Mouse (Mus musculus) adrenal gland, postnatal 4 days (tissue): ENCODE results near the gene Npm3. TPM values are rescaled to one million over a fixed set of nuclear protein-coding genes. Genes with fewer than 3 reads are reported as not detected.

Experiments used
- DNase-seq, 2 experiments: peaks; one replicate each; pipeline ENCODE4 v3.0.0; 2021 to 2022; ENCODE audit warnings: low spot score in 2 of 2, mixed read lengths in 2 of 2
- total RNA-seq, 2 experiments: library from RNA; stranded (reverse); gene quantifications; 2 replicates each; pipeline ENCODE4 v1.2.3; 2021

The Npm3 gene
- total RNA-seq, 2 experiments from 2014 or later = 38.4 to 42.9 TPM

DNA sequence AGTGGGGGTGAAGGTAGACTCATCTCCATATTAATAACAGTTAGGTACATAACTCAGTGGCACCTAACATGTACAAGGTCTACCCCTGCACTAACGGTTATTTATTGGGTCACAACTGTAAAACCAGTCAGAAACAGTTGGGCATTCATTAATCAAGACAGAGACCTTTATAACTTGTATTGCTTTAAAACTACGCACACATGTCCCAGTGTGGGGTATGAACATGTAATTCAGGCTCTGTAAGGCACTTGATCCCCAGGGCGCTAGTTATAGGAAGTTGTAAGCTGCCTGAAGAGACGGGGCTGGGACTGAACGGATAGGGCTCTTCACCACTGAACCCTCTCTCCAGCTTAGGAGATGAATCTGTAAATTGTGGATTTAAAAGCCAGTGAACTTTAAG is 9.3 kb upstream of the Npm3 start:
- no peak for DNase-seq

GRCm38 (mm10) chr19:45753551-45753950 is 4.2 kb upstream of the Npm3 start:
- no peak for DNase-seq

GRCm38 (mm10) chr19:45751881-45752280 is 2.5 kb upstream of the Npm3 start:
- no peak for DNase-seq

DNA sequence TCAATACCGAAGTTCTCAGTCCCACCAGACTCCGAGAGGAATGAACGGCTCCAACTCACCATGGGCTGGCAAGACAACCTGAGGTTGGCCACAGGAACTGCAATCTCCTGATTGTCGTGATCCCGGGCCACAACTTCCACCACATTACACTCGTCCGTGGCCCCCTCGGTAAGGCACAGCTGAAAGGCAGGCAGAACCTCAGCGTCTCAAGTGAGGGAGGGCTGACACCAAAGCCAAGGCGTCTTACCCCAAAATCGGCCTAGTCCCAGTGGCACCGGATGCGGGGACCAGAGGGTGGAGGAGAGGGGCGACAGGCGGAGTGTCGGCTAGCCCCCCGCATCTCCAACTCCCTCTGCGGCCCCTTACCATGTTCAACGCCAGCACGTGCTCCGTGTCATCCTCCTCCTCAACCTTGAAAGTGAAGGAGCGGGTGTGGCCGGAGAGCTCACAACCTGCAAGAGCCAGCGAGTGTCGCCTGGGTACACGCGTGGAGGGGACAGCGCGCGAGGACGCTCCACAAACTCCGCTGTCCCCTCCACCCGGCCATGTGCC is 624 bp downstream of the Npm3 start:
- DNase-seq = no peak

DNA sequence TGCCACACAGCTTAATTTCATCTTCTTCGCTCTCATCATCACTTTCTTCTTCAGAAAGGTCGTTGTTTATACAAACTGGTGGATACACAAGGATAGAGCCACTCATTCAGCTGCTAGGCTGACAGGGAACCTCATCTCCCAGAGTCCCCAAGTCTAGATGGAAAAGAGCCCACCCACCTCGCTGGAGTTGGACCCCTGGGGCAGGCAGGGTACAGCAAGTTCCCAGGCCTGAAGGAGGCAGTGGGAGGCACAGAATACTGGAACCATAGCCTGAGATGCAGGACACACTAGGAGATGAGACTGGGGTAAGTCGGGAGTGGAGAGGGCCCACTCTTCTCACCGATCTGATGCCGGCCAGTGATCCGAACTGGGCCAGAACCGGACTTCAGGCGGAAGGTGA is 1.2 kb downstream of the Npm3 start:
- no peak for DNase-seq

GRCm38 (mm10) chr19:45747028-45747867 is 2.1 kb downstream of the Npm3 start:
- peak; percentile 64 to 75 for DNase-seq

DNA sequence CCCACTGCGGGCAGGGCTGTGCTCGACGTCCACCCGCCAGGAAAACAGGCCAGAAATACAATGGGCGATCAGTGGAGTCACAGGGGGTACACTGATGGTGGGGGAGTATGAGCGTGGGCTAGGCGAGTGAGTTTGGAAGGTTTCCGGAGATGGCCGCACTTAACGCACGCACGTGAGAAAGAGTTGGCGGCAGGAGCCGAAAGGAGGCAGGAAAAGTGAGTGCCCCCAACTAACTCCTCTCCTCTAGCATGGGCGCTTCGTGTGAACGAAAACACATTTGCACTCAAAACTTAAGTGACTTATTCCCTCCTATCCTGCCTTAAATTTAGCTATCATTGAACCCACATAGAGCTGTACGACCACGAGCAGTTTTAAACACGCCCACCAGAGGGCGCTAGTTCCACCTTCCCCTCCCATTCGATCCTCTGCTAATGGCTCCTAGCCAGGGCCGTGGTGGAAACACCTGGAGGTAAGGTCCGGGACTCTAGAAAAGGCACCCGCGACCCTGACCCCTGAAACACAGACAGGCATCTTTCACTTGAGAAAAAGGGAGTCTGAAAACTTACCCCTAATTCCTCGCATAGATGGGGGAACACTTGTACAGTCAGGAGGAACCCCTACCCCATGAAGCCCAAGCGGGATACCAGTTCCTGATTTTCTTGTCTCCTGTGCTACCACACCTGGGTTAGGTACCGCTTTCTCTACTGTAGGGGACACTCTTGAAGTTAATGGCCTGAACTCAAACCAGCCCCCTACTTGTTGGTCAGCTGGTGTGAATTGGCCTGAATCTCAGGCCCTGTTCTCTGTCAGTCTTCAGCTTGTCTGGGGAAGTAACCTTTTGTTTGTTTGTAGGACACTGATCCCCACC is 3.0 kb downstream of the Npm3 start:
- DNase-seq = peak in 1 of 2 experiments; percentile 52

DNA sequence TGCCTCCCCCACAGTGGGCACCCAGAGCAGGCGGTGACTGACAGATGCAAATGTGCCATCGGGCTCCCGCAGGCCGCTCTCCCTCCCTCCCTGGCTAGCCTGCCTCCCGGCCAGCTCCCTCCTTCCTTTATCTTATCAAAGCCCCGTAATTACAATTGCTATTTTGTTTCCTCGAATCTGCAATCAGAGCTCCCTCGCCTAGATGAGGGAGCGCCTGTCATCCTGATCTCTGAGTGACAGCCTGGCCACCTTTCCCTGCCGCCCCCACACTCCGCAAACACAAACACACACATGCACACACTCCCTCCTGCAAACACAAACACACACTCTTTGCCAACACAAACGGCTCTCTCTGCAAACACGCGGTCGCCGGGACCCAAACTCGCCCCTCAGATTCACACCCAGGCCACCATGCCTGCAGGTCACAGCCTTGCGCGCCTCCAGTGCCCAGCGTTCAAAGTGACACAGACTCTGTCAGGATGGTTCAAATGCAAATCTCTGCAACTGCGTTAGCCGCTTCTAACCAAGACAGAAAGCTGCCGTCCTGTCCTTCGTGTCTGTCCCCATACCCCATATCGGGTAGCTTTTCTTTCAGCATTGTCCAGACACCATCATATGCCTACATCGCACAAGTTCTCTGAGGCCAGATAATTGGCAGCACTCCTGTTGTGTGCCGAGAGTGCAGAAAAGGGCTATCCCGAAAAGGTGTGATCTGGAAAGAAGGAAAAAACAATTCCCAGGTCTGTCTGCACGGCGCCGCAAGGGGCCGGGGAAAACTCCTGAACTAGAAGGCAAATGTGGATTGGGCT is 3.8 kb downstream of the Npm3 start:
- DNase-seq = no peak

- no peak for DNase-seq
Observed at GRCm38 (mm10) chr19:45743619-45744018, 5.8 kb downstream of the Npm3 start.

DNA sequence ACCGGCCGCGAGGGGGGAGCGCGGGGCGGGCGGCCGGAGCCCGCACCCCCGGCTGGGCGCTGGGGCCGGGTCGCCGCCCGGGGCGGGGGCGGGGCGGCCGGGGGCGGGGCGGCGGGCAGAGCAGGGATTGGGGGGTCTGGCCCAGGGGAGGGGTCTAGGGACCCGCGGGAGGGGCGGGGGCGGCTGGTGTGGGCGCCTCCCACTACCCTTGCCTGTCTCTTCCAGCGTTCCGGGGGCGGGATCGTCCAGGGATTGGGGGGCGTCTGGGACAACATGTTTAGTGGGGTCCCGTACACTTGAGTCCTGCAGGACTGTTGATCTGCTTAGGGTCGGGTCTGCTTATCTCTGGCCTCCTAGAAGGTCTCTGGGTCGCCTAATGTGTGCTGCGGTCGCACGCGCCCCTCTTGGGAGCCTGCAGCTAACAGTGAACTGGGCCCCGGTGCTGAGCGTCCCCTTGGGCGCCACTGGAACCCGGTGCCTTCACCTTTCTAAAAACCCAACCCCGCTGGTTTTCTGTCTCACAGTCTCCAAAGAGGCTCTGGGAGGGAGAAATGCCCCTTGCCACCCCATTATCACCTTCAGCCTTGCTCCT is 6.3 kb downstream of the Npm3 start:
- DNase-seq = no peak

DNA sequence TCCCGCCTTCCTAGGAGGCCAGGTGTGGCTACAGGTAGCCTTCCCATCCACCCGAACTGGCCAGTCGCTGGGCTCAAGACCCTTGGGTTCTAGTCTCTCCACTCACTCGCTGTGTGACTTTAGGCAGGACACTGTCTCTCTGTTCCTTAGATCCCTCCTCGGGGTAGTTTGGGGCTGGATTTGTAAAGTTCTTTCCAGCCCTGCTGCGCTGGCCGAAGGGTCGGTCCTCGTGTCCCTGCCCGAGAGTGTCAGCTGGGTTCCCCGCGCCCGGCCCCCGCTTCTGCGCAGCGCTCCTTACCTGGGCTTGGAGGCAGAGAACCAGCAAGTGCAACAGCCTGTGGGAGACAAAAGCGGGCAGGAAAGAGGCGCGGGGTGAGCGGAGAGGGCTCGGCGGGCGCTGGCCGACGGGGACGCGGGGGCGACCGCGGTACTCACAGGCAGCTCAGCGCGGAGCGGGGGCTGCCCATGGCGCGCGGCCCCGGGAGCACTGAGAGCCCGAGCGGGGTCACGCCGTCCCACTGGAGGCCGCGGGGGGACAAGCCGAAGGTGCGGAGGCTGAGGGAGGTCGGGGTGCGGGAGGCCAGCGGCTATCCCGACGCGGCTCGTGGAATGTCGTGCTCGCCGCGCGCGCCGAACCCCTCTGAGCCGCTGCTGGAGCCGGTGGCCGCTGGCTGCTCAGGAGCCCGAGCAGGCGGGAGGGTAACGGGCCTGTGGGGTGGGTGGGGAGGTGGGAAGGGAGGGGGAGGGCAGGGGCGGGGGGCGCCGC is 7.0 kb downstream of the Npm3 start, which contains the start of gene Fgf8:
Gene Fgf8, minus strand, starts transcription at position 698 of the 766 bp plus-strand sequence.
- no peak for DNase-seq

GRCm38 (mm10) chr19:45741431-45742217 is 7.8 kb downstream of the Npm3 start:
- DNase-seq = no peak

GRCm38 (mm10) chr19:45740817-45741216 is 8.6 kb downstream of the Npm3 start:
- DNase-seq = no peak

DNA sequence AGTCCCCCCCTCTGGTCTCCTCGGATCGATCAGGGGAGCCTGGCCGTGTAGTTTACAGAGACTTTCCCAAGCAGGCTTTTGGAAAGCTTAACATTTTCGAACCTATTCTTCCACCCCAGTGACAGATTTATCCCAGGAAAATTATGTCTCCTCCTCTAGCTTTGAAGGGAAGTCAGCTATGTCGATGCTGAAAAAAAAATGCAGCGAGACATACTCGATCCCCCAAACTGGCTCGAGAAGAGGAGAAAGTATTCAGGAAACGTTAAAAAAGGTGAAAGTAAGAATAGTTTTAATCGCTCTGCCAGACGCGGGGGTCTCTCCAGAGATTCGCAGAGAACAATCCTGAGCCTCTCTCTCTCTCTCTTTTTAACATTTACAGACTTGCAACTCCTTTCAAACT is 9.2 kb downstream of the Npm3 start:
- DNase-seq = no peak

- no peak for DNase-seq
Observed at GRCm38 (mm10) chr19:45738521-45738920, 10.9 kb downstream of the Npm3 start.

DNA sequence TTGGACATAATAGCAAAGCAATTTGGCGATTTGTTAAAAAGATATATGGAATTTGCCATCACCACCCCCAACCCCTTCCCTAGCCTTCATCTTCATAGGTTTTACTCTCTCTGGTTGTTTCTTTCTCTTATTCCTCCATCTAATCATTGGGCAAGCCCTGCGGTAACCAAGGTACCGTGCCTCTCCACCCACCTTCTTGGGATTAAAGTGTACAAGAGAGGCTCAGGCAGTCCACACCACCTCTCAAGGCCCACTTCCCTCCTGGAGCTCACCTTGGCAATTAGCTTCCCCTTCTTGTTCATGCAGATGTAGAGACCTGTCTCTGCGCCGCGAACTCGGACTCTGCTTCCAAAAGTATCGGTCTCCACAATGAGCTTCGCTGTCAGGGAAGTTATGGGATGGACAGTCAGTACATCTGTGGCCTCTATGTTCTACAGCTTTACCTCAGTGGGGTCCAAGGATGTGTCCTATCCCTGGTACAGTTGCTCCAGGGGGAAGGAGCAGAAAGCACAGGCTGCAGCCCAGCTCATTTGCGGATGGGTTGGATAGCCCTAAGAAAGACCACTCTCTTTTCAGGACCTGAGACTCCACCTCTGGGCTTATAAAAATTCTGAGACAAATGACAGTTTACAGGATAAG is 11.4 kb downstream of the Npm3 start:
- DNase-seq = no peak

DNA sequence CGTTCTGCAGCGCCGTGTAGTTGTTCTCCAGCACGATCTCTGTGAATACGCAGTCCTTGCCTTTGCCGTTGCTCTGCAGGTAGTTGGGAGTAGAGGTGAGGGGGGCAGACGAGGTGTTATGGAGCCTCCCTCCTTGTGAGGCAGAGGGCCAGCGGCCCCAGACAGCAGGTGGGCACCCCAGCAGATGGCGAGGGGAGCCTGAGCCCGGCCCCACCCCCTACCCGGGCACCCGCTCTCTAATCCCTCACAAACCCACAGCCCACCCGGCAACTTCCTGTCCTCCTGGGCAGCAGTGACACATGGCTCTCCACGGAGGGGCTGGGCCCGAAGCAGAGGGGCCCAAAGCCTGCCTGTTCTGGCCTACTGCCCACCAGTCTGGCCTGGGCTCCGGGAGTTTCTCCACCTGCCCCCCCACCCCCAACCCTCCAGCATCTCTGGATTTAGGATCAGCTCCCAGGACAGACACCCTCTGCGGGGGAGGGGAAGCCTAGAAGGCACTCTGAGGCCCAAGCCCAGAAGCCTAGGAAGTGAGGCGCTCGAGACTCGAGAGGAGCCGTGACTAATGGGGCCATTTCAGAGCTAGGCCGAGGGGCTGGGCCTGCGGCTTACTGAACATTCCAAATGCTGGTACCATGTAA is 12.1 kb downstream of the Npm3 start:
- no peak for DNase-seq

DNA sequence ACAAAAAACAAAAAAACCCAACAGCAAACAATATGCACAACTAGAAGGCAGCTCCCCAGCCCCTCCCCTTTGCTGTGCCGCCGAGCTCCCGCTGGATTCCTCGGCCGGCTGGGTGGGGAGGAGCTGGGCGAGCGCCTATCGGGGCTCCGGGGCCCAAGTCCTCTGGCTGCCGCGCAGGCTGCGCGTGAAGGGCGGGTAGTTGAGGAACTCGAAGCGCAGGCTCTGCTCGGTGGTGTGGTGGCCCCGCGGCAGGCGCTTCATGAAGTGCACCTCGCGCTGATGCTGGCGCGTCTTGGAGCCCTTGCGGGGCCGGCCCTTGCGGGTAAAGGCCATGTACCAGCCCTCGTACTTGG is 12.6 kb downstream of the Npm3 start:
- no peak for DNase-seq
